8 mouse cellular contexts compared by ENCODE assay signal in genomic region chr8:106338741-106339209, GRCm38 (mm10). TPM values are rescaled to one million over a fixed set of nuclear protein-coding genes. Genes with fewer than 3 reads are reported as not detected.
DNase-seq lines count a peak whose midpoint lies in the region; ATAC-seq and TF ChIP-seq lines count a peak whose summit lies in the region.

No protein-coding gene starts in this region.

- no peaks in the 10 kb centered on the region for H3K27me3 ChIP-seq in cerebellum, adult 2 months (ENCODE audit: control insufficient read depth, insufficient read depth, low read length)
- peaks cover 31% of the 10 kb centered on the region for H3K27me3 ChIP-seq in heart, embryonic 15.5 days
- H3K27me3 ChIP-seq in liver, postnatal 0 days (ENCODE audit: insufficient read depth, low read length), result peaks cover 29% of the 10 kb centered on the region

- no peaks in the 10 kb centered on the region for H3K36me3 ChIP-seq in heart, embryonic 15.5 days
- no peaks in the 10 kb centered on the region for H3K36me3 ChIP-seq in liver, postnatal 0 days (replicated peaks; ENCODE audit: insufficient read depth, low read length)

- no peak for ATAC-seq in cerebellum, adult (ENCODE audit: insufficient number of reproducible peaks, low FRiP score, low TSS enrichment)
- ATAC-seq in heart, embryonic 15.5 days (replicated peaks; ENCODE audit: insufficient number of reproducible peaks, insufficient read depth, low FRiP score, low read depth), result no peak
- ATAC-seq in liver, postnatal 0 days, result no peak

- no peak for TF ChIP-seq CTCF in cerebellum, adult 2 months (IDR thresholded peaks at IDR 0.05; ENCODE audit: borderline replicate concordance, insufficient read depth, low read depth, low read length)
- no peak for TF ChIP-seq CTCF in liver, postnatal 0 days (IDR thresholded peaks at IDR 0.05; ENCODE audit: low read depth)
- TF ChIP-seq CTCF in olfactory bulb, adult 2 months (IDR thresholded peaks at IDR 0.05; ENCODE audit: insufficient read depth, low read depth, low read length), result no peak

- peaks cover 6% of the 10 kb centered on the region; the same call in 1 of the 2 replicates for H3K4me1 ChIP-seq in cerebellum, adult 2 months (ENCODE audit: control insufficient read depth, insufficient read depth, low read length)
- H3K4me1 ChIP-seq in heart, embryonic 15.5 days (replicated peaks), result peaks cover 17% of the 10 kb centered on the region
- H3K4me1 ChIP-seq in liver, postnatal 0 days (ENCODE audit: insufficient read depth), result peaks cover 7% of the 10 kb centered on the region
- H3K4me1 ChIP-seq in olfactory bulb, adult 2 months (ENCODE audit: control insufficient read depth, insufficient read depth, low read length), result no peaks in the 10 kb centered on the region

- H3K4me3 ChIP-seq in cerebellum, adult 2 months (replicated peaks; ENCODE audit: insufficient read depth, low read depth, low read length), result peak overlapping the region; percentile 35
- H3K4me3 ChIP-seq in heart, embryonic 15.5 days, result peak overlapping the region; percentile 64
- no peak overlapping the region for H3K4me3 ChIP-seq in liver, postnatal 0 days (ENCODE audit: low read depth, low read length)
- H3K4me3 ChIP-seq in olfactory bulb, adult 2 months (ENCODE audit: insufficient read depth, low read depth, low read length), result peak overlapping the region; percentile 43

- TF ChIP-seq POLR2A in cerebellum, adult 2 months (IDR thresholded peaks at IDR 0.05; ENCODE audit: borderline replicate concordance, insufficient read depth, low read length), result no peak
- no peak for TF ChIP-seq POLR2A in olfactory bulb, adult 2 months (IDR thresholded peaks at IDR 0.05; ENCODE audit: insufficient read depth, low read depth, low read length)

- no peaks in the 10 kb centered on the region for H3K9me3 ChIP-seq in heart, embryonic 15.5 days (replicated peaks)
- H3K9me3 ChIP-seq in liver, postnatal 0 days (ENCODE audit: low read length), result no peaks in the 10 kb centered on the region

- WGBS in cerebellum, adult 2 months, result 27% methylated on average over 8 of the region's 8 CpGs
- 36% methylated on average over 8 of the region's 8 CpGs for WGBS in heart, embryonic 15.5 days
- WGBS in liver, postnatal 0 days (ENCODE audit: insufficient replicate concordance), result 26% methylated on average over 8 of the region's 8 CpGs
- WGBS in olfactory bulb, adult 2 months, result 29% methylated on average over 8 of the region's 8 CpGs

- peak overlapping the region; percentile 73 for H3K4me2 ChIP-seq in heart, embryonic 15.5 days
- peak overlapping the region; percentile 72 for H3K4me2 ChIP-seq in liver, postnatal 0 days (ENCODE audit: low read depth, low read length)

- no peak overlapping the region for H3K27ac ChIP-seq in cerebellum, adult 2 months (ENCODE audit: insufficient read depth, low read length)
- peak overlapping the region; percentile 32; the same call in 1 of the 2 replicates for H3K27ac ChIP-seq in heart, embryonic 15.5 days
- H3K27ac ChIP-seq in liver, postnatal 0 days (ENCODE audit: low read depth), result peak overlapping the region; percentile 60; the same call in 1 of the 2 replicates
- no peak overlapping the region for H3K27ac ChIP-seq in olfactory bulb, adult 2 months (ENCODE audit: insufficient read depth, low read depth, low read length)

- no peak overlapping the region for H3K9ac ChIP-seq in heart, embryonic 15.5 days
- 0 out of 2 replicates have a peak overlapping the region, but pooled peaks have one; percentile 9 for H3K9ac ChIP-seq in liver, postnatal 0 days (replicated peaks)

- peak; percentile 24 to 25 for DNase-seq in cerebellum, adult 2 months
- peak; percentile 30 for DNase-seq in c-Kit-positive CD71-negative TER-119-negative erythroid progenitor cells, embryonic 14.5 days (ENCODE audit: low read depth)
- no peak for DNase-seq in liver, postnatal 0 days
- no peak for DNase-seq in urinary bladder, postnatal 25 days (ENCODE audit: low spot score)
- DNase-seq in gastrocnemius, adult 18-20 months (ENCODE audit: low spot score), result no peak

- no peak for TF ChIP-seq EP300 in liver, postnatal 0 days (IDR thresholded peaks at IDR 0.05; ENCODE audit: low read depth)

RNA-seq across cellular contexts. Expression of gene Smpd3, which starts 1.0 kb away (rescaled TPM):
- 8.7 and 9.2 TPM in 2 replicates for polyA plus RNA-seq in cerebellum, adult 2 months (2012; rRNA removed)
- 2.5 and 3.6 TPM in 2 replicates for polyA plus RNA-seq in heart, embryonic 15.5 days (2015; fragmentation: Nextera tagmentation; extraction: Ambion mirVana)
- 1.2 and 1.3 TPM in 2 replicates for polyA plus RNA-seq in liver, postnatal 0 days (2015; fragmentation: Nextera tagmentation; extraction: Ambion mirVana)
- polyA plus RNA-seq in olfactory bulb, adult 2 months (2012; ENCODE audit: insufficient read depth, insufficient read length, low replicate concordance, missing spikeins), result not detected in 2 replicates
- total RNA-seq in gastrocnemius, adult 18-20 months (2021), result 1 to 10 TPM in 1 of 2 experiments, under 1 TPM in 1; 0.43 to 1.1 TPM

Comparison
In these comparisons a context has a peak if more than half of its experiments do, and no peak if none do; other contexts are left out.
1. DNase-seq: peak in cerebellum, adult 2 months (2 of 2) and c-Kit-positive CD71-negative TER-119-negative erythroid progenitor cells, embryonic 14.5 days (single experiment); none in liver, postnatal 0 days (single experiment), urinary bladder, postnatal 25 days (single experiment) and gastrocnemius, adult 18-20 months (single experiment).
2. H3K27ac ChIP-seq: peak in heart, embryonic 15.5 days (single experiment) and liver, postnatal 0 days (single experiment); none in cerebellum, adult 2 months (single experiment) and olfactory bulb, adult 2 months (single experiment).